Mouse (Mus musculus) forebrain, embryonic 11.5 days (tissue): Measurements from ENCODE around the gene 1700029H14Rik. TPM values are rescaled to one million over a fixed set of nuclear protein-coding genes. Genes with fewer than 3 reads are reported as not detected.

Experiments used
- ATAC-seq: fragments of 200-750 bp; cut with Nextera tagmentation; replicated peaks from 2 replicates; pipeline ENCODE4 v1.8.0; 2017; ENCODE audit warnings: moderate TSS enrichment; ENCODE audit not compliant: low FRiP score
- DNase-seq: peaks from one replicate; pipeline ENCODE4 v3.0.0-alpha.2; 2017; ENCODE audit warnings: low spot score
- H3K27ac ChIP-seq: fragments of 300-500 bp; sonication (generic); 2 replicates; pipeline ENCODE4 v1.5.1; 2014; ENCODE audit warnings: low read depth, low read length
- H3K27me3 ChIP-seq: fragments of 300-500 bp; sonication (generic); 2 replicates; pipeline ENCODE4 v1.6.1; 2014; ENCODE audit warnings: mild to moderate bottlenecking, low read length, mixed read lengths; ENCODE audit not compliant: control insufficient read depth, insufficient read depth
- H3K36me3 ChIP-seq: fragments of 300-500 bp; sonication (generic); 2 replicates; pipeline ENCODE4 v1.6.1; 2014; ENCODE audit warnings: mild to moderate bottlenecking, low read length, moderate library complexity, mixed read lengths; ENCODE audit not compliant: control insufficient read depth, insufficient read depth
- H3K4me1 ChIP-seq: fragments of 300-500 bp; sonication (generic); replicated peaks from 2 replicates; pipeline ENCODE4 v1.6.1; 2014; ENCODE audit warnings: low read length, mixed read lengths; ENCODE audit not compliant: control insufficient read depth, insufficient read depth
- H3K4me2 ChIP-seq: fragments of 300-500 bp; sonication (generic); 2 replicates; pipeline ENCODE4 v1.6.1; 2014; ENCODE audit warnings: low read depth, mild to moderate bottlenecking, low read length, moderate library complexity, mixed read lengths; ENCODE audit not compliant: severe bottlenecking
- H3K4me3 ChIP-seq: fragments of 300-500 bp; sonication (generic); 2 replicates; pipeline ENCODE4 v1.5.1; 2014; ENCODE audit warnings: low read depth, low read length
- H3K9ac ChIP-seq: fragments of 300-500 bp; sonication (generic); 2 replicates; pipeline ENCODE4 v1.6.1; 2014; ENCODE audit warnings: low read length
- H3K9me3 ChIP-seq: fragments of 300-500 bp; sonication (generic); 2 replicates; pipeline ENCODE4 v1.6.1; 2016; ENCODE audit warnings: low read length, mixed read lengths; ENCODE audit not compliant: control insufficient read depth
- WGBS: fragments of 180-500 bp; shearing (Covaris S2); extraction: QIAGEN DNeasy Blood & Tissue Kit; methylation state at CpG from one replicate; pipeline ENCODE4 v1.1.7; 2014; 5-methylcytosine and 5-hydroxymethylcytosine counted together
- polyA plus RNA-seq: library from polyadenylated mRNA; unstranded; fragments of >200 nt; fragmentation: Nextera tagmentation; extraction: Ambion mirVana; gene quantifications from 2 replicates; pipeline ENCODE4 v1.2.1, GENCODE M21; 2014

The 1700029H14Rik gene
- not detected in 2 replicates for polyA plus RNA-seq

GRCm38 (mm10) chr8:13562118-13562517 is at the start of gene 1700029H14Rik:
Gene 1700029H14Rik, minus strand, starts transcription at chr8:13562461.
- Histone ChIP-seq H3K4me2 (no peak within 1 kb of the TSS), H3K9ac (no peak within 1 kb of the TSS), H3K27ac (no peak within 1 kb of the TSS), H3K36me3 (no peaks in the 10 kb centered on the region), H3K9me3 (no peaks in the 10 kb centered on the region), H3K4me1 (no peaks in the 10 kb centered on the region), H3K4me3 (no peak within 1 kb of the TSS), H3K27me3 (no peaks in the 10 kb centered on the region)
- WGBS, result 39% methylated on average over 13 of the region's 13 CpGs
- ATAC-seq (no peak), DNase-seq (no peak)

- WGBS, result 92% methylated on average over 12 of the region's 12 CpGs
- no peaks in the 10 kb centered on the region for H3K4me1 ChIP-seq
- no peaks in the 10 kb centered on the region for H3K9me3 ChIP-seq
- no peak overlapping the region for H3K9ac ChIP-seq
- no peak for ATAC-seq
- H3K36me3 ChIP-seq, result no peaks in the 10 kb centered on the region; the same call in 1 of the 2 replicates
- H3K4me3 ChIP-seq, result no peak overlapping the region
- no peak for DNase-seq
- no peak overlapping the region for H3K27ac ChIP-seq
- no peaks in the 10 kb centered on the region for H3K27me3 ChIP-seq
- H3K4me2 ChIP-seq, result no peak overlapping the region
These were observed 49.4 kb upstream of the 1700029H14Rik start for GRCm38 (mm10) chr8:13611702-13612101.

- Histone ChIP-seq H3K9ac (no peak overlapping the region), H3K4me2 (no peak overlapping the region), H3K27ac (no peak overlapping the region), H3K4me1 (no peaks in the 10 kb centered on the region), H3K9me3 (no peaks in the 10 kb centered on the region), H3K27me3 (no peaks in the 10 kb centered on the region), H3K4me3 (no peak overlapping the region), H3K36me3 (no peaks in the 10 kb centered on the region; the same call in 1 of the 2 replicates)
- DNase-seq (no peak), ATAC-seq (no peak)
- 89% methylated on average over 5 of the region's 5 CpGs for WGBS
These were observed 47.7 kb upstream of the 1700029H14Rik start for GRCm38 (mm10) chr8:13609971-13610370.

GRCm38 (mm10) chr8:13608946-13609345 is 46.7 kb upstream of the 1700029H14Rik start:
- no peak overlapping the region for H3K4me2 ChIP-seq
- DNase-seq (no peak), ATAC-seq (no peak)
- H3K4me1 ChIP-seq, result no peaks in the 10 kb centered on the region
- H3K36me3 ChIP-seq, result no peaks in the 10 kb centered on the region; the same call in 1 of the 2 replicates
- no peaks in the 10 kb centered on the region for H3K9me3 ChIP-seq
- no peak overlapping the region for H3K9ac ChIP-seq
- H3K27ac ChIP-seq, result no peak overlapping the region
- no peak overlapping the region for H3K4me3 ChIP-seq
- 90% methylated on average over 6 of the region's 6 CpGs for WGBS
- H3K27me3 ChIP-seq, result no peaks in the 10 kb centered on the region

- 83% methylated on average over 7 of the region's 7 CpGs for WGBS
- Histone ChIP-seq H3K4me2 (no peak overlapping the region), H3K4me1 (no peaks in the 10 kb centered on the region), H3K36me3 (no peaks in the 10 kb centered on the region), H3K27me3 (no peaks in the 10 kb centered on the region), H3K9me3 (no peaks in the 10 kb centered on the region), H3K9ac (no peak overlapping the region), H3K4me3 (no peak overlapping the region), H3K27ac (no peak overlapping the region)
- DNase-seq (no peak), ATAC-seq (no peak)
These were observed 43.7 kb upstream of the 1700029H14Rik start for GRCm38 (mm10) chr8:13605920-13606480.

- DNase-seq (peak; percentile 68), ATAC-seq (no peak)
- no peaks in the 10 kb centered on the region for H3K27me3 ChIP-seq
- H3K9me3 ChIP-seq, result no peaks in the 10 kb centered on the region
- H3K9ac ChIP-seq, result no peak overlapping the region
- WGBS, result 56% methylated on average over 8 of the region's 8 CpGs
- H3K4me3 ChIP-seq, result no peak overlapping the region
- no peaks in the 10 kb centered on the region for H3K36me3 ChIP-seq
- no peak overlapping the region for H3K27ac ChIP-seq
- H3K4me1 ChIP-seq, result no peaks in the 10 kb centered on the region
- no peak overlapping the region for H3K4me2 ChIP-seq
These were observed 40.4 kb upstream of the 1700029H14Rik start for GRCm38 (mm10) chr8:13602621-13603020.

- DNase-seq (no peak), ATAC-seq (no peak)
- 88% methylated on average over 11 of the region's 11 CpGs for WGBS
- Histone ChIP-seq H3K9ac (no peak overlapping the region), H3K4me2 (no peak overlapping the region), H3K36me3 (no peaks in the 10 kb centered on the region), H3K27me3 (no peaks in the 10 kb centered on the region), H3K4me3 (no peak overlapping the region), H3K27ac (no peak overlapping the region), H3K4me1 (no peaks in the 10 kb centered on the region), H3K9me3 (no peaks in the 10 kb centered on the region)
These were observed 38.9 kb upstream of the 1700029H14Rik start for GRCm38 (mm10) chr8:13601166-13601565.

GRCm38 (mm10) chr8:13600716-13601115 is 38.5 kb upstream of the 1700029H14Rik start:
- no peak overlapping the region for H3K27ac ChIP-seq
- H3K4me2 ChIP-seq, result no peak overlapping the region
- ATAC-seq (no peak), DNase-seq (no peak)
- H3K9me3 ChIP-seq, result no peaks in the 10 kb centered on the region
- H3K4me1 ChIP-seq, result no peaks in the 10 kb centered on the region
- H3K36me3 ChIP-seq, result no peaks in the 10 kb centered on the region
- no peaks in the 10 kb centered on the region for H3K27me3 ChIP-seq
- WGBS, result 92% methylated on average over 10 of the region's 10 CpGs
- no peak overlapping the region for H3K9ac ChIP-seq
- no peak overlapping the region for H3K4me3 ChIP-seq

GRCm38 (mm10) chr8:13600204-13600603 is 37.9 kb upstream of the 1700029H14Rik start:
- Histone ChIP-seq H3K4me3 (no peak overlapping the region), H3K27ac (no peak overlapping the region), H3K9ac (no peak overlapping the region), H3K27me3 (no peaks in the 10 kb centered on the region), H3K36me3 (no peaks in the 10 kb centered on the region), H3K4me2 (no peak overlapping the region), H3K9me3 (no peaks in the 10 kb centered on the region), H3K4me1 (no peaks in the 10 kb centered on the region)
- WGBS, result 81% methylated on average over 7 of the region's 7 CpGs
- ATAC-seq (no peak), DNase-seq (no peak)
